Mouse (Mus musculus): ENCODE data around the gene Ly86. TPM values are rescaled to one million over a fixed set of nuclear protein-coding genes. Genes with fewer than 3 reads are reported as not detected.

The Ly86 gene
- polyA plus RNA-seq, 1 experiment from 2014 or later = 16.0 TPM

DNA sequence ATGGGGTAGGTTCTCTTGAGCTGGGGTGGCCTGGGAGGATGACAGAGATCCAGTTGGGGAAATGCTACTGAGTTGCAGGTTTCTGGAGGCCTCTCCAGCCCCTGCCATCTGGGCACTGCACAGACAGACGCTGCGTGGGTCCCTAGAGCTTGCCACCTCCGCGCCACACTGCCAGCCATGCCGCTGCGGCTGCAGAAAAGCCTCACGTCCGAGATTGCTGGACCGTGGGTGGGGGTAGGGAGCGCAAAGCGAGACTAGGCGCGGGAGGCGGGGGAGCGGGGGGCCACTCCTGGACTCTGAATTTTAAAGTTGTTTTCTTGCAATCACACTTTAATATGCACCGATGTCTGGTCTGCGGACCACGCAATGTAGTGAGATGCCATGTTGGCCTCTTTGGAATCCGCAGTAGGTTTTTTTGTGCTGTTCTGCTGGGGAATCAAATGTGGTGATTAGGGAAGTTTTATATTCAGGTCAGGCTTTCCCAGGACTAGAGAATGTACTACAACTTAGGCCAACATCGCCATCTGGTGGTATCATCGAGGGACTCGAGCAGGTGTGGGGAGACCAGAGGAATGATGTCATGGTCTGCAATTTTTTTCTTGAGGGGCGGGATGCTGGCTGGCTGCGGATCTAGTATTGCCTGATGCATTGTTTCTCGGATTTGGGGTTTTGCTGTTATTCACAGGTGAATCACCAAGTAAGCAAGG is 32.6 kb upstream of the Ly86 start:
- Histone ChIP-seq H3K4me1 (replicated peaks; ENCODE audit: control insufficient read depth, insufficient read depth, low read length) (peaks cover 8% of the 10 kb centered on the region), H3K4me3 (ENCODE audit: low read length) (peak overlapping the region; percentile 46), H3K9ac (ENCODE audit: low read length) (peak overlapping the region; percentile 72), H3K9me3 (ENCODE audit: control insufficient read depth, low read length) (no peaks in the 10 kb centered on the region), H3K27ac (ENCODE audit: low read length) (no peak overlapping the region), H3K36me3 (ENCODE audit: control insufficient read depth, insufficient read depth, low read length) (no peaks in the 10 kb centered on the region), H3K27me3 (ENCODE audit: control insufficient read depth, insufficient read depth, low read depth, low read length) (0 out of 2 replicates have a peak, but pooled peaks cover 5% of the 10 kb centered on the region), H3K4me2 (ENCODE audit: low read depth, low read length) (peak overlapping the region; percentile 83)
- ATAC-seq (ENCODE audit: low read depth) = peak; percentile 95
- 2% methylated on average over 25 of the region's 25 CpGs for WGBS

GRCm38 (mm10) chr13:37312951-37313350 is 32.1 kb upstream of the Ly86 start:
- 14% methylated on average over 4 of the region's 4 CpGs for WGBS

GRCm38 (mm10) chr13:37325504-37325903 is 19.5 kb upstream of the Ly86 start:
- no peak for ATAC-seq (ENCODE audit: low read depth)
- no peak overlapping the region for H3K4me2 ChIP-seq (ENCODE audit: low read depth, low read length)
- no peak overlapping the region for H3K9ac ChIP-seq (ENCODE audit: low read length)
- no peaks in the 10 kb centered on the region for H3K36me3 ChIP-seq (ENCODE audit: control insufficient read depth, insufficient read depth, low read length)
- no peaks in the 10 kb centered on the region for H3K27me3 ChIP-seq (ENCODE audit: control insufficient read depth, insufficient read depth, low read depth, low read length)
- no peak overlapping the region for H3K4me3 ChIP-seq (ENCODE audit: low read length)
- H3K4me1 ChIP-seq (replicated peaks; ENCODE audit: control insufficient read depth, insufficient read depth, low read length) = no peaks in the 10 kb centered on the region
- WGBS = 84% methylated on average over 3 of the region's 3 CpGs
- no peaks in the 10 kb centered on the region for H3K9me3 ChIP-seq (ENCODE audit: control insufficient read depth, low read length)
- H3K27ac ChIP-seq (ENCODE audit: low read length) = no peak overlapping the region

More at GRCm38 (mm10) chr13:37312951-37313350, 32.1 kb upstream of the Ly86 start:
- no peak overlapping the region for H3K4me3 ChIP-seq (ENCODE audit: low read length)
- no peaks in the 10 kb centered on the region for H3K9me3 ChIP-seq (ENCODE audit: control insufficient read depth, low read length)
- H3K36me3 ChIP-seq (ENCODE audit: control insufficient read depth, insufficient read depth, low read length) = no peaks in the 10 kb centered on the region
- no peak for ATAC-seq (ENCODE audit: low read depth)
- H3K9ac ChIP-seq (ENCODE audit: low read length) = no peak overlapping the region
- H3K27me3 ChIP-seq (ENCODE audit: control insufficient read depth, insufficient read depth, low read depth, low read length) = 0 out of 2 replicates have a peak, but pooled peaks cover 5% of the 10 kb centered on the region
- 0 out of 2 replicates have a peak overlapping the region, but pooled peaks have one; percentile 83 for H3K4me2 ChIP-seq (ENCODE audit: low read depth, low read length)
- H3K27ac ChIP-seq (ENCODE audit: low read length) = no peak overlapping the region
- H3K4me1 ChIP-seq (replicated peaks; ENCODE audit: control insufficient read depth, insufficient read depth, low read length) = peaks cover 8% of the 10 kb centered on the region

DNA sequence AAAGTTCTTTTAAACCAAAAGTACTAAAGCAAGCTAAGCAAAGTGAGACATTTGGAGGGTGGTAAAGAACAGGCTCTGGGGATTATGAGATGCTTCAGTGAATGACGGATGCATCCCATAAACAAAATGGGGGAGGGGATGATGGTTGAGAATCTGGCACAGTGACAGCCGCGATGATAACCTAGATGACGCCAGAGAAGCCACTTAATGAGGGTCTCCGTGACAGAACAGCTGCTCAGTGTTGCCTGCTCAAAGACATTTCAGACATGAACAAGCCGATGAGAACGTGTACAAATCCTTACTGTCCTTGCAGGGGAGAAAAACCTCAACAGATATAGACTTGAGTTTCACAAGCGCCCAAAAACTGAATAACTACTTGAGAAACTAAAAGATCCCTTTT is 15.3 kb upstream of the Ly86 start:
- WGBS = 49% methylated on average over 8 of the region's 8 CpGs
- 0 out of 2 replicates have a peak, but pooled peaks cover 9% of the 10 kb centered on the region for H3K4me1 ChIP-seq (replicated peaks; ENCODE audit: control insufficient read depth, insufficient read depth, low read length)
- no peaks in the 10 kb centered on the region for H3K27me3 ChIP-seq (ENCODE audit: control insufficient read depth, insufficient read depth, low read depth, low read length)
- H3K9ac ChIP-seq (ENCODE audit: low read length) = no peak overlapping the region
- no peak overlapping the region for H3K4me3 ChIP-seq (ENCODE audit: low read length)
- no peaks in the 10 kb centered on the region for H3K36me3 ChIP-seq (ENCODE audit: control insufficient read depth, insufficient read depth, low read length)
- H3K27ac ChIP-seq (ENCODE audit: low read length) = no peak overlapping the region; the same call in 1 of the 2 replicates
- ATAC-seq (ENCODE audit: low read depth) = no peak
- H3K4me2 ChIP-seq (ENCODE audit: low read depth, low read length) = no peak overlapping the region
- H3K9me3 ChIP-seq (ENCODE audit: control insufficient read depth, low read length) = no peaks in the 10 kb centered on the region

- ATAC-seq (ENCODE audit: low read depth) = no peak
- Histone ChIP-seq H3K4me2 (ENCODE audit: low read depth, low read length) (no peak overlapping the region), H3K9me3 (ENCODE audit: control insufficient read depth, low read length) (no peaks in the 10 kb centered on the region), H3K9ac (ENCODE audit: low read length) (no peak overlapping the region), H3K4me3 (ENCODE audit: low read length) (no peak overlapping the region), H3K36me3 (ENCODE audit: control insufficient read depth, insufficient read depth, low read length) (no peaks in the 10 kb centered on the region), H3K27ac (ENCODE audit: low read length) (peak overlapping the region; percentile 96), H3K4me1 (replicated peaks; ENCODE audit: control insufficient read depth, insufficient read depth, low read length) (0 out of 2 replicates have a peak, but pooled peaks cover 9% of the 10 kb centered on the region), H3K27me3 (ENCODE audit: control insufficient read depth, insufficient read depth, low read depth, low read length) (no peaks in the 10 kb centered on the region)
- WGBS = 85% methylated on average over 4 of the region's 4 CpGs
Observed at GRCm38 (mm10) chr13:37330971-37331370, 14.0 kb upstream of the Ly86 start.

GRCm38 (mm10) chr13:37332779-37333543 is 12.0 kb upstream of the Ly86 start:
- 0 out of 2 replicates have a peak, but pooled peaks cover 9% of the 10 kb centered on the region for H3K4me1 ChIP-seq (replicated peaks; ENCODE audit: control insufficient read depth, insufficient read depth, low read length)
- H3K36me3 ChIP-seq (ENCODE audit: control insufficient read depth, insufficient read depth, low read length) = no peaks in the 10 kb centered on the region
- no peak overlapping the region for H3K4me3 ChIP-seq (ENCODE audit: low read length)
- H3K4me2 ChIP-seq (ENCODE audit: low read depth, low read length) = no peak overlapping the region
- peak; percentile 94 for ATAC-seq (ENCODE audit: low read depth)
- peak overlapping the region; percentile 28 for H3K9ac ChIP-seq (ENCODE audit: low read length)
- H3K27me3 ChIP-seq (ENCODE audit: control insufficient read depth, insufficient read depth, low read depth, low read length) = no peaks in the 10 kb centered on the region
- H3K9me3 ChIP-seq (ENCODE audit: control insufficient read depth, low read length) = no peaks in the 10 kb centered on the region
- H3K27ac ChIP-seq (ENCODE audit: low read length) = peak overlapping the region; percentile 96
- WGBS = 46% methylated on average over 4 of the region's 4 CpGs

GRCm38 (mm10) chr13:37333544-37333870 is 11.5 kb upstream of the Ly86 start:
- H3K4me1 ChIP-seq (replicated peaks; ENCODE audit: control insufficient read depth, insufficient read depth, low read length) = 0 out of 2 replicates have a peak, but pooled peaks cover 9% of the 10 kb centered on the region
- peak; percentile 71; the same call in 1 of the 2 replicates for ATAC-seq (ENCODE audit: low read depth)
- WGBS = 38% methylated on average over 1 of the region's 1 CpGs

GRCm38 (mm10) chr13:37337269-37337668 is 7.7 kb upstream of the Ly86 start:
- no peak overlapping the region for H3K4me3 ChIP-seq (ENCODE audit: low read length)
- no peak for ATAC-seq (ENCODE audit: low read depth)
- H3K4me1 ChIP-seq (replicated peaks; ENCODE audit: control insufficient read depth, insufficient read depth, low read length) = 0 out of 2 replicates have a peak, but pooled peaks cover 4% of the 10 kb centered on the region
- no peak overlapping the region for H3K4me2 ChIP-seq (ENCODE audit: low read depth, low read length)
- H3K36me3 ChIP-seq (ENCODE audit: control insufficient read depth, insufficient read depth, low read length) = no peaks in the 10 kb centered on the region
- WGBS = 54% methylated on average over 4 of the region's 4 CpGs
- H3K27ac ChIP-seq (ENCODE audit: low read length) = peak overlapping the region; percentile 61
- no peak overlapping the region for H3K9ac ChIP-seq (ENCODE audit: low read length)
- H3K9me3 ChIP-seq (ENCODE audit: control insufficient read depth, low read length) = no peaks in the 10 kb centered on the region
- H3K27me3 ChIP-seq (ENCODE audit: control insufficient read depth, insufficient read depth, low read depth, low read length) = no peaks in the 10 kb centered on the region

More at GRCm38 (mm10) chr13:37333544-37333870, 11.5 kb upstream of the Ly86 start:
- no peaks in the 10 kb centered on the region for H3K9me3 ChIP-seq (ENCODE audit: control insufficient read depth, low read length)
- no peak overlapping the region for H3K4me3 ChIP-seq (ENCODE audit: low read length)
- H3K27ac ChIP-seq (ENCODE audit: low read length) = peak overlapping the region; percentile 87
- no peaks in the 10 kb centered on the region for H3K27me3 ChIP-seq (ENCODE audit: control insufficient read depth, insufficient read depth, low read depth, low read length)
- no peak overlapping the region for H3K4me2 ChIP-seq (ENCODE audit: low read depth, low read length)
- no peaks in the 10 kb centered on the region for H3K36me3 ChIP-seq (ENCODE audit: control insufficient read depth, insufficient read depth, low read length)
- H3K9ac ChIP-seq (ENCODE audit: low read length) = no peak overlapping the region

GRCm38 (mm10) chr13:37337871-37338270 is 7.1 kb upstream of the Ly86 start:
- Histone ChIP-seq H3K4me2 (ENCODE audit: low read depth, low read length) (no peak overlapping the region), H3K9me3 (ENCODE audit: control insufficient read depth, low read length) (no peaks in the 10 kb centered on the region), H3K4me1 (replicated peaks; ENCODE audit: control insufficient read depth, insufficient read depth, low read length) (no peaks in the 10 kb centered on the region), H3K9ac (ENCODE audit: low read length) (no peak overlapping the region), H3K27me3 (ENCODE audit: control insufficient read depth, insufficient read depth, low read depth, low read length) (no peaks in the 10 kb centered on the region), H3K36me3 (ENCODE audit: control insufficient read depth, insufficient read depth, low read length) (no peaks in the 10 kb centered on the region), H3K27ac (ENCODE audit: low read length) (peak overlapping the region; percentile 61), H3K4me3 (ENCODE audit: low read length) (no peak overlapping the region)
- 40% methylated on average over 7 of the region's 7 CpGs for WGBS
- ATAC-seq (ENCODE audit: low read depth) = peak; percentile 61
